Mouse (Mus musculus): ENCODE results near the gene Ddx43.

DNA sequence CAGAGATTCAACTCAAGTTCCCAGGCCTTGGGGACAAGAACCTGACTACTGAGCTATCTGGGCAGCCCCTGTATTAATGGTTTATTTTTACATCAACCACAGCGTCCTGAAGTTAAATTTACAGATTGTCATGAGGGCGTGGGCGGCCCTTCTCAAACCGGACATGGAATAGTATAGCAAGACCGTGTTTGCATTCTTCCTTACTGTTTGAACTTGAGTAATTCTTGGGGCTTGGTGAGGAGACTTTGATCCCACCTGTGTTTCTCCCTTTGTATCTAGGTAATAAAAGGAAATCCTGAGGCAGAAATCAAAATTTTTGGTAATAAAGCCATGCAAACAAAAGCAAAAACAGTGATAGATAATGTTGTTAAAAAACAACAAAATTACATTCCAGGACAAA is 5.0 kb downstream of the Ddx43 start:
- TF ChIP-seq POLR2A (IDR thresholded peaks at IDR 0.05; ENCODE audit: low read depth, low read length): no peak
- TF ChIP-seq CTCF (IDR thresholded peaks at IDR 0.05; ENCODE audit: extremely low read depth, insufficient read depth, insufficient read length, insufficient replicate concordance): no peak
